Mouse (Mus musculus) CH12.LX (cell line): ENCODE data around the gene Ehd1.

Experiments used
- CTCF ChIP-seq, 2 experiments: IDR thresholded peaks in 1 of 2; conservative IDR thresholded peaks in 1 of 2; 2 replicates each; pipeline ENCODE4 v1.5.1; 2011 to 2012; ENCODE audit warnings: low read depth in 2 of 2, low read length in 2 of 2, improper control_type of control experiment in 1 of 2, inconsistent platforms in 1 of 2, mild to moderate bottlenecking in 1 of 2, moderate library complexity in 1 of 2
- ELF1 ChIP-seq: IDR thresholded peaks from 2 replicates; pipeline ENCODE4 v1.6.1; 2014; ENCODE audit warnings: low read depth, mild to moderate bottlenecking, inconsistent platforms, low read length, improper control_type of control experiment
- MAX ChIP-seq: IDR thresholded peaks from 2 replicates; pipeline ENCODE4 v1.6.1; 2011; ENCODE audit warnings: low read length, improper control_type of control experiment
- ZC3H11A ChIP-seq: IDR thresholded peaks from 2 replicates; pipeline ENCODE4 v1.6.1; 2012; ENCODE audit warnings: low read depth, mild to moderate bottlenecking, inconsistent platforms, low read length, improper control_type of control experiment
- ZMIZ1 ChIP-seq: IDR thresholded peaks from 2 replicates; pipeline ENCODE4 v1.6.1; 2012; ENCODE audit warnings: low read depth, mild to moderate bottlenecking, inconsistent platforms, low read length, improper control_type of control experiment

GRCm38 (mm10) chr19:6243226-6243625, 33.3 kb upstream of the Ehd1 start:
- TF ChIP-seq CTCF (conservative IDR thresholded peaks at IDR 0.05 in 1 of 2, IDR thresholded peaks at IDR 0.05 in 1 of 2; ENCODE audit: low read depth in 2 of 2, low read length in 2 of 2), result no peak
- no peak for TF ChIP-seq ZMIZ1
- TF ChIP-seq MAX, result no peak
- no peak for TF ChIP-seq ELF1
- TF ChIP-seq ZC3H11A, result no peak
